ENCODE assay signal across 20 mouse cellular contexts in genomic region chr8:13630171-13630570, GRCm38 (mm10).
"Had no signal": no experiment of that assay in that cellular context is flagged by ENCODE, and none has a peak within 500 bp of the region (broad histone marks: within the 10 kb centered on the region; RNA-seq: fewer than 3 reads in every experiment).

No protein-coding gene starts in this region.

- H3K27ac ChIP-seq: heart, embryonic 13.5 days; heart, embryonic 15.5 days; hindbrain, embryonic 14.5 days; intestine, embryonic 15.5 days; left cerebral cortex, adult 2 months; limb, embryonic 10.5 days; liver, embryonic 13.5 days; liver, embryonic 15.5 days had no signal

- DNase-seq: forebrain, postnatal 0 days; gastrocnemius, postnatal 14 days; gastrocnemius, postnatal 36 days; heart, adult 18-20 months; heart, postnatal 36 days; kidney, adult 18-20 months; kidney, adult 8-10 months; kidney, postnatal 10 days; kidney, postnatal 25 days; kidney, postnatal 4 days; liver; liver, embryonic 13.5 days had no signal

- H3K4me3 ChIP-seq: heart, embryonic 13.5 days; heart, embryonic 15.5 days; intestine, embryonic 15.5 days; left cerebral cortex, adult 2 months; limb, embryonic 10.5 days; limb, embryonic 12.5 days; liver, embryonic 13.5 days; liver, embryonic 15.5 days had no signal
